Mouse (Mus musculus): ENCODE results near the gene Ttc16.

The Ttc16 gene

DNA sequence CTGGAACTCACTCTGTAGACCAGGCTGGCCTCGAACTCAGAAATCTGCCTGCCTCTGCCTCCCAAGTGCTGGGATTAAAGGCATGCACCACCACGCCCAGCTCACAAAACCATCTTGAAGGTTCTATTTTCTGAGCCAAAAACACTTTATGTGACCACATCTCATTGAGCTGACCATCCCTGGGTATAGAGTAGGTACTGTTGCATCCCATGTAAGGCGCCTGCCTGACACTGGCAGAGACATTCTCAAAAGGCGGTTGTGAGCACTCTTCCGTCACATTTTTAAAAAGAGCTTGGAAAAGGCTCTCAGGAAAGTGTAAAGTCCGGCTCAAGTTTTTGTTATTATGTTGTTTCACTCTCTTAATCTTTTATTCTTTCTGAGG, 18.8 kb downstream of the Ttc16 start:
- in situ Hi-C loops (cut with MboI; ENCODE audit: unreplicated experiment in 2 of 2), result loop anchor here (5.0 to 25.0 kb wide), 5 partner anchors 44 to 1944 kb away; partner anchors contain the start of genes Cdk9 (in 2 of the 2), 1700001O22Rik (in 1 of the 2), Garnl3 (in 1 of the 2) and Ntmt1 (in 1 of the 2)

- in situ Hi-C loops (cut with MboI; ENCODE audit: unreplicated experiment in 2 of 2), result loop anchor here (25.0 kb wide), 2 partner anchors 385 to 1940 kb away; partner anchors contain the start of genes 1700001O22Rik (in 1 of the 2), Garnl3 (in 1 of the 2) and Ntmt1 (in 1 of the 2)
These were observed 23.3 kb downstream of the Ttc16 start for GRCm38 (mm10) chr2:32752181-32752580.

- in situ Hi-C loops (cut with MboI; ENCODE audit: unreplicated experiment in 2 of 2), result loop anchor here (25.0 kb wide), 2 partner anchors 386 to 1939 kb away; partner anchors contain the start of genes 1700001O22Rik (in 1 of the 2), Garnl3 (in 1 of the 2) and Ntmt1 (in 1 of the 2)
These were observed 23.8 kb downstream of the Ttc16 start for GRCm38 (mm10) chr2:32751665-32752033.

DNA sequence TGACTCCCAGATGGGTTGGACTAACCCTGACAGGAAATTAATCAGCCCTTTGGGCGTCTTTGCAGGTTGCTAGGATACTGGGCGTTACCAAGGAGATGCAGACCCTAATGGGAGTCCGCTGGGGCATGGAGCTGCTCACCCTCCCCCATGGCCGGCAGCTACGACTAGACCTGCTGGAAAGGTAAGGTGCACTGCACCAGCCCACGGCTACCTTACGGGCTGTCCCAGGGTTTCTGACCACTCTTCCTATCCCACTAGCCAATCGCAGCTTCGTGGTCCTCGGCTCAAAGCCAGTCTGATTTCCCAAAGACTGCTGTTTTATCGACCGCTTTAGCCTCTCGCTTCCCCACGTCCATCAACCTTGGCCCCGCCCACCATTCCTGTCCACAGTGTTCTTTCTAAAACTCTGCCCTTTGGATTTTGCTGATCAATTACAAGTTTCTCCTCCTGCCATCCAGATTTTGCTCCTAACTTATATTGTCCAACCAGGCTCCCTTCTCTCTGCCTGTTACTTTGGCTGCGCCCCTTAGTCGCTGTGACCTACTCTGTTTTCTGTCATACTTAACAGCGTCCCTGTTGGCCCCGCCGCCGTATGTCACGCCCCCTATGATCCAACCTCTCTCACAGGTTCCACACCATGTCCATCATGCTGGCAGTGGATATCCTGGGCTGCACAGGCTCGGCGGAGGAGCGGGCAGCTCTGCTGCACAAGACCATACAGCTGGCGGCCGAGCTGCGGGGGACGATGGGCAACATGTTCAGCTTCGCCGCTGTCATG, 24.4 kb downstream of the Ttc16 start:
- in situ Hi-C loops (cut with MboI; ENCODE audit: unreplicated experiment in 2 of 2), result loop anchor here (25.0 kb wide), 2 partner anchors 386 to 1939 kb away; partner anchors contain the start of genes 1700001O22Rik (in 1 of the 2), Garnl3 (in 1 of the 2) and Ntmt1 (in 1 of the 2)

DNA sequence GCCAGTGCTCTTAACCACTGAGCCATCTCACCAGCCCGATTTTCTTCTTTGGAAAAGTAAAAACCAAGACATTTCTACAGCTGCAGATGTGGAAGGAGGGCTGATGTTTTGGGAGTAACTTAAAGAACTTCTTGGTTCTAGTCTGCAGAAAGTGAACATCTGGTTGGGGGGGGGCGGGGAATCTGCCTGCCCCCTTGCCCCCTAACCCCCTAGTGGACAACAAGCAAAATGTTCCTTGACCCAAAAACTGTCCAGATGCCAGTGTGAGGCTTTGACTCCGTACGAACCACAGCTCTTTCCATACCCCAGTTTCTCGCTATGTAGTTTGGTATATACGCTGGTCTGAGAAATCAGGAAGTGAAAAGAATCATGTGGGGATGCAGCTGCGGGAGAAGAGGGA, 25.2 kb downstream of the Ttc16 start:
- in situ Hi-C loops (cut with MboI; ENCODE audit: unreplicated experiment in 2 of 2), result loop anchor here (25.0 kb wide), 2 partner anchors 387 to 1938 kb away; partner anchors contain the start of genes 1700001O22Rik (in 1 of the 2), Garnl3 (in 1 of the 2) and Ntmt1 (in 1 of the 2)

DNA sequence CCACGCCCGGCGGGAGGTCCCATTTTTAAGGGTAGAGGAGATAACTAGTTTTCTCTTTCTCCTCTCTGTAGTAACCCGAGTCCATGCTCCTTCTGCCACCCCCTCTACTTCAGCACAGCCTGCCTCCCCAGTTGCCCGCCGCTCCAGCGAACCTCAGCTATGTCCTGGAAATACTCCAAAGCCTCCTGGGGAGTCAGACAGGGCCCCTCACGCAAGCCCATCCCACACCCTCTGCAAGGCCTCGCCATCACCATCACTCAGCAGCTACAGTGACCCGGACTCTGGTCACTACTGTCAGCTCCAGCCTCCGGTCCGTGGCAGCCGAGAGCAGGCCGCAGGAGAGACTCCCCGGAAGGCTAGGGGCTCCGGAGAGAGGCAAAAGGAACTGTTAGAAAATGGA, 26.4 kb downstream of the Ttc16 start:
- in situ Hi-C loops (cut with MboI; ENCODE audit: unreplicated experiment in 2 of 2), result no loop called here

DNA sequence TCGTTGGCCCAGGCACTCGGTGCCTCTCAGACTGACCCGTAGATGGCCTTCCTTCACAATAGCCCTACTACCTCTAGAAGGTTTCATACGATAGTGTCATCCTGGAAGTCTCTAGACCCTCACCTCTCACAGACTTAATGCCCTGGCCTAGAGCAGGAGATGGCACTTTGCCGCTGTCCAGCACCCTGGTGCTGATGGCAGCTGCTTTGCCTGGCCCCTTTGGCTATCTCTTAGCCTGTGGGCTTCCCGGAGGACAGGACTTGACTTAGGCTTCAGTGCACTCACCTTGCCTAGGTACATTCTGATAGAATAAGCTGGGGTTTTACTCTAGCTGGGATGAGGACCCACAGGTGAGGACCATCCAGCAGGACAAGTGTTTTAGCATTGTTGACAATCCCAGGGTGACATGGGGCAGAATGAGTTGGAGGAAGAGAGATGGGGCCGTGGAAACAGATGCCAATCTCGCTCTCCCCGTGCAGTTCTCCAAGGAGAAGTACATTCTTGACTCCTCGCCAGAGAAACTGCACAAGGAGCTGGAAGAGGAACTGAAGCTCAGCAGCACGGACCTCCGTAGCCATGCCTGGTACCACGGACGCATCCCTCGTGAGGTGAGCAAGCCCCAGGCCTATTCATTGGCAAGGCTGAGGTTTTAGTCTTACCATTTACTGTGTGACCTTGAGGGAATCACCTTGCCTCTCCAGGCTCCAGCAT, 31.0 kb downstream of the Ttc16 start:
- in situ Hi-C loops (cut with MboI; ENCODE audit: unreplicated experiment in 2 of 2), result no loop called here

DNA sequence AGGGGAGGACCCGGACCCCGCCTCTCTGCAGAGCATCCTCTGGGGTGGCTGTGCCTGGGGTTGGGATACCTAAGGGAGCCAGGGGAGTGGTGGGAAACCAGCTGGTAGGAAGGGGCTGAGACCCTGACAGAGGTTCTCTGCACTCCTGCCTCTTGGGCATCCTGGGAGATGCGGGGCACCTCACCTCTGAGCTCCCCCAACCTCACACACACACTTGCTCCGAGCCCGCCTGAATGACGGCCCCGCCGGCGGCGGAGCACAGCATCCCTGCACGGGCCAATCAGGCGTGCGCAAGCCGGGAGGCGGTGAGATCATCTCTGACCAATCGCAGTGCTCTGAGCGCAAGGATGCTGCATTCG, 33.3 kb downstream of the Ttc16 start:
- in situ Hi-C loops (cut with MboI; ENCODE audit: unreplicated experiment in 2 of 2), result no loop called here

DNA sequence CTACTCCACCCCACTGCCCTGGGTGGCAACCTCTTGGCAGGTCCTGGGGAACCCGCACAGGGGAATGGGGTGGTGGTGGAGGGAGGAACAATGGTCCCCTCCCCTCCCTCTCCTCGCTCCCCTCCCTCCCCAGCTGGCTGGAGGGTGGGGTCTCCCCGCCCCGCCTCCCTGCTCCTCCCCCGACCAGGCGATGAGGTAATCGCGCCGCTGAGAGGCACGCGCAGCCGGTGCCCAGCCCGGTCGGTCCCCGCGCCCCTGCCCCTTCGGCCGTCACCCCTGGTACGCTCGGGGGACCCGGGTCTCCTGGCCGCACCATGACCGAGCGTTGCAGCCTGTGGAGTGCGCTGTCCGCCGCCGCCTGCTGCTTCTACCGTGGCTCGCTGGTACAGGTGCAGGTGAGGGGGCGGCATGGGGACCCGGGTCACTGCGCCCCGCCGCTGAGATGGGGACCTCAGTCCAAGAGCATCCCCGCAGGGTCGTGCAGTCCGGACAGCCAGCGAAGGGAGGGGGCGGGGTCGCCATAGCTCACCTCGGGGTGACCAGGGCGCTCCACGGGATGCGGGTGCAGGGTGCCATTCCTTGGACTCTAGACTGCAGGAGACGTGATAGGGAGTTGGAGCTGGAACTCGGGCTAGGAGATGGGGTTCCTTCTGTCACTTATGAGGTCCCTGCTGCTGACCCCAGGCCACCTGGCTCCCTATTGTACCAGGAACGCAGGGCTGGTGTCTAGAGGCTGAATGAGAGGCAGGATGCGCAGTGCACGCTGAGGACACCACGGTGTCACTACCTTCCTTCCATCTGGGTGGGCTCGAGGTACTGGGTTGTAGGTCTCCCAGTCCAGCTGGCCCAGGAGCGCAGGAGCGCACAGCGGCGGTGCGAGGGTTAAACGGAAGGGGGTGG, 33.9 kb downstream of the Ttc16 start:
- in situ Hi-C loops (cut with MboI; ENCODE audit: unreplicated experiment in 2 of 2), result no loop called here

- in situ Hi-C loops (cut with MboI; ENCODE audit: unreplicated experiment in 2 of 2), result no loop called here
These were observed 34.5 kb downstream of the Ttc16 start, which contains the start of gene 6330409D20Rik for GRCm38 (mm10) chr2:32740916-32741272. Gene 6330409D20Rik, minus strand, starts transcription at chr2:32741016.

DNA sequence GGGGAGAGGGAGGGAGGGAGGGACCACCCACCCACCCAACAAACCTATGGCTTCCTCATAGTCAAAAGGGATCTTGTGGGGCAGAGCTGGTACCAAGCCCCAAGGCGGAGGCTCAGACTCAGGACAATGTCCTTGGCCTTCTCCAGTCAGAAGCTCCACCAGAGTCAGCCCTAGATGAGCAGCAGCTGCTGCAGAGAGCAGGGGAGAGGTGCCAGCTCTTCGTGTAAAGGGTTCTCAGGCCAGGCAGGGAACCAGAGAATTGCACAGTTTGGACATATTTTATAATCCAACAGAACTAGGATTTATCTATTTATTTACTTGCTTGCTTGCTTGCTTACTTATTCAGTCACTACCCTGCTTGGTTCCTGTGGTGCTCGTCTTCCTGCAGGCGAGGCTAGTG, 36.1 kb downstream of the Ttc16 start:
- in situ Hi-C loops (cut with MboI; ENCODE audit: unreplicated experiment in 2 of 2), result no loop called here

DNA sequence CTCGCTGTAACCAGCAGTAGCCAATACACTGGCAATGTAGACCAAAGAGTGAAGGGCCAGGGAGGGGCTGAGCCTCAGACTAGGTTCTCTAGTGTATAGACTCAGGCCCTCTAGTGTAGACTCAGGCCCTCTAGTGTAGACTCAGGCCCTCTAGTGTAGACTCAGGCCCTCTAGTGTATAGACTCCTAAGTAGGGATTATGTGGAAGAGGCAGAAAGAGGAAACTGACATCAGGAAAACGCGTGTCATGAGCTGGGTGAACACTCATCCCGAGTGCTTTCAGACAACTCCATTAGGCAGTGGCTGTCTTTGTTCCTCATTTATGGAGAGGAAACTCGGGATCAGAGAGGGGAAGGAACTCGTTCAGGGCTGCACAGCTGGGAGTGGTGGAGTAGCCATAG, 38.4 kb downstream of the Ttc16 start:
- in situ Hi-C loops (cut with MboI; ENCODE audit: unreplicated experiment in 2 of 2), result no loop called here

DNA sequence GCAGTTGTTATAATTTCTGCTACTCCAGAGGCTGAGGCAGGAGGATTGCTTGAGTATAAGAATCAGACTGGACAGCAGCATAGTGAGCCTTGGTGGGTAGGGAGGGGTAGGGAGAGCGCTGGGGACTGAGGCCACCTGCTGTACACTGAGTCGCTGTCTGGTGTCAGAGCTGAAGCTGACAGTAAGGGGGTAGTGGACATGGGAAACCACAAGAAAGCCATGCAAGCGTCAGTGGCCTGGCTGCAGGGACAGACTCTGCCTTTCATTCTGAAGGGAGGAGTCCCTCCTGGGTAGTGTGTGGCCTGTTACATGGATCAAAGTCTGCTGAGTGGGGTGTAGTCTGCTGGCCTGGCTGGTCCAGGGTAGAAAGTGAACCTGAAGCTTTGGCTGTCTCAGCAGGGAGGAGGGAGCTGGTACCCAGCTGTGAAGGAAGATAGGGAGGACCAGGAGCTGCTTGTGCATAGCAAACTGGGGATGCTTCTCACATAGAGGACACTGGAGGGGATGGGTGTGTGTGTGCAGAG, 39.1 kb downstream of the Ttc16 start:
- in situ Hi-C loops (cut with MboI; ENCODE audit: unreplicated experiment in 2 of 2), result no loop called here

DNA sequence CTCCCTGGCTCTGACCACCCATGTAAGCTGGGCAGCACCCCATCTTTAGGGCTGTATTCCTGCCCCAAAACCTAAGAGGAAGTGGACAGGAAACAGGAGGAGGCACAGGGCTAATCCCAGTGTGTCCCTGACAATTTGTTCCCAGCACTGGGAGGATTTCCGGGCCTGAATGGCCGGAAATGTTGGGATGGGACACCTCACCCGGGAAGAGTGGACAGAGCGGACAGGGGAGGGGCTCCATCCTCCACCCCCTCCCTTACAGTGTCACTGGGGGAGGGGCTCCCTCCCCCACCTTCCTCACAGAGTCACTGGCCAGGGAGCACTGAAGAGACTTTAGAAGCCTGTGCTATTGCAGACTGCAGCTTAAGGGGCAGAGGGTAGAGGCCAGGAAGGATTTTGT, 40.5 kb downstream of the Ttc16 start:
- in situ Hi-C loops (cut with MboI; ENCODE audit: unreplicated experiment in 2 of 2), result no loop called here

- in situ Hi-C loops (cut with MboI; ENCODE audit: unreplicated experiment in 2 of 2), result no loop called here
These were observed 41.0 kb downstream of the Ttc16 start for GRCm38 (mm10) chr2:32734480-32734879.

DNA sequence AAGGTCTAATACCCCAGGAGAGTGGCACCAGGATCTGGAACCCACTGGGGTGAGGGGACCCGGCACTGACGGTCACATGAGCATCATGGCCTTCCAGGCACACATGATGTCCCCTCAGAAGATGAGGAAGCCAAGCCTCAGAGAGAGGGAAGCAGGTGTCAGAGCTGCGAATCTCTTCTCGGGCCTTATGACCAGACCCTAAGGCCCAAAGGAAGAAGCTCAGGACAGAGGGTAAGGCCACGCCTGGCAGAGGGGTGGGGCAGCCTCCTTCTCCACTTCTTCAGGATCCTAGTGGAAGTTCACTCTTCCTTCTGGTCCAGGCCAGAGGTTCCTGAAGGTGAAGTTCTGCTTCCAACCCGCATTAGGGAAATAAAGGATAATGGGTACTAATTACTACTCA, 42.7 kb downstream of the Ttc16 start:
- in situ Hi-C loops (cut with MboI; ENCODE audit: unreplicated experiment in 2 of 2), result no loop called here

GRCm38 (mm10) chr2:32731911-32732310, 43.5 kb downstream of the Ttc16 start:
- in situ Hi-C loops (cut with MboI; ENCODE audit: unreplicated experiment in 2 of 2), result no loop called here

DNA sequence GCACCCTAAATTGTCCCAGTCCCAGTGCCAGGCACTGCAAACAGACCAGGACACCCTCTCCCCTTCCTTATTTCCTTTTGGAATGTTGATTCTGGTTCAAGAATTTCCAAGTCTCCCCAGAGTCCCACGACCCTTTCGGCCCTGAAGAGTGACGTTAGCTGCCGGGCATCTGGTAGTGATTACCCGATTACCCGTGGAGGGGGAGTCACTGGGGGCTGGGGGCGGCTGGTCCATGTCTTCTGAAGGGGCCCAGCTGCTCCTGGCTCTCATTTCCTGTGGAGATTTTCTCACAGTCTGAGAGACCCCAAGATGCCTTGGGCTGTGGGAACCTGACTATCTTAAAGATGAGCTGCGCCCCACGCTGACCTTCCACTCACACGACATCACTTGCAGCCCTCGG, 44.6 kb downstream of the Ttc16 start:
- in situ Hi-C loops (cut with MboI; ENCODE audit: unreplicated experiment in 2 of 2), result no loop called here

DNA sequence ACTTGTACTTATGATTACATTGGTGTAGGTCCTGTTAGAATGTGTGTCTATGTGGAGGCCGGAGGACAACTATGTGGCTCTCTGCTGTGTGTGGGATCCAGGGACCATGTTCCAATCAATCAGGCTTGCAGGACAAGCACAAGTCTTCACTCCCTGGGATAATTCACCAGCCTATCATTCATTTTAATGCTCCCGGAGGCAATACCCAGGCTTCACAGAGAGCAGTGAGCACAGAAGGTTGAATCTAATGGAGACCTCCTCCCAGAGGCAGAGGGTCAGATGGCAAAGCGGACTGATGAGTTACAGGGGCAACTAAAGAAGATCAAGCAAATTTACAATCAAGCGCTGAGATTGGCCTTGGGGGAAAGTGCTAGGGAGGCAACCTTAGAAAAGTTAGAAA, 45.9 kb downstream of the Ttc16 start:
- in situ Hi-C loops (cut with MboI; ENCODE audit: unreplicated experiment in 2 of 2), result no loop called here

DNA sequence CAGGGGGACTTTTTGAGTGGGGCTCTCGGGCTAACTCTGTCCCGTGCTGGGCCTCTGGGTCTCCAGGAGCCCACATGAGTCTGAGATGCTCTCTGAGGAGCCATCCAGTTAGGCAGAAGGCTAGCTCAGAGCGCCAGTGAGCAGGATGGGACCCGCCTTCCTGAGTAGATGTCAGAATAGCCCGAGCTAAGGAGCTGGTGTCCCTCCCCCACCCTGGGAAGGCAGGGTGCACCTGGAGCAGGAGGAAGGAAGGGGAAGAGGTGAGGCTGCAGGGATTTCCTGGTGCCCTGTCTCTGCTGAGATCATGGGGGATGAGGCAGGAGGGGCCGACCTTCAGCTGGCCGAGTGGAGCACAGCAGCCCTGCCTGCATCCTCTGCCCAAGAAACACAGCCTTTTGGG, 47.0 kb downstream of the Ttc16 start:
- in situ Hi-C loops (cut with MboI; ENCODE audit: unreplicated experiment in 2 of 2), result no loop called here
